Mouse (Mus musculus) cerebellum, adult 2 months (tissue): ENCODE results near the gene Olfr111. TPM values are rescaled to one million over a fixed set of nuclear protein-coding genes. Genes with fewer than 3 reads are reported as not detected.

Experiments
- DNase-seq, 2 experiments: peaks; one replicate each; pipeline ENCODE4 v3.0.0; 2021
- H3K27ac ChIP-seq: fragments of 200-500 bp; 2 replicates; pipeline ENCODE4 v1.5.1; 2012; ENCODE audit warnings: low read length, control low read depth, inconsistent platforms; ENCODE audit not compliant: insufficient read depth
- H3K27me3 ChIP-seq: fragments of 200-500 bp; 2 replicates; pipeline ENCODE4 v1.6.1; 2012; ENCODE audit warnings: inconsistent platforms, mild to moderate bottlenecking, low read length, moderate library complexity; ENCODE audit not compliant: control insufficient read depth, insufficient read depth
- H3K4me1 ChIP-seq: fragments of 200-500 bp; 2 replicates; pipeline ENCODE4 v1.6.1; 2011; ENCODE audit warnings: low read length; ENCODE audit not compliant: control insufficient read depth, insufficient read depth
- H3K4me3 ChIP-seq: fragments of 200-500 bp; replicated peaks from 2 replicates; pipeline ENCODE3; 2011; ENCODE audit warnings: mild to moderate bottlenecking, low read depth, low read length, control low read depth; ENCODE audit not compliant: insufficient read depth
- CTCF ChIP-seq: fragments of 200-500 bp; IDR thresholded peaks from 2 replicates; pipeline ENCODE4 v1.5.1; 2011; ENCODE audit warnings: low read depth, mild to moderate bottlenecking, control low read depth, low read length, moderate library complexity, borderline replicate concordance; ENCODE audit not compliant: insufficient read depth
- POLR2A ChIP-seq: fragments of 200-500 bp; IDR thresholded peaks from 2 replicates; pipeline ENCODE4 v1.6.1; 2011; ENCODE audit warnings: low read length, control low read depth, borderline replicate concordance; ENCODE audit not compliant: insufficient read depth
- WGBS: fragments of 180-500 bp; shearing (Covaris S2); methylation state at CpG from one replicate; pipeline ENCODE4 v1.1.7; 2018; 5-methylcytosine and 5-hydroxymethylcytosine counted together
- polyA plus RNA-seq: library from polyadenylated mRNA; depleted of rRNA; stranded (reverse); fragments of >200 nt; gene quantifications from 2 replicates; pipeline ENCODE4 v1.2.3, GENCODE M21; 2012; rRNA removed

Olfr111 gene
- polyA plus RNA-seq, 1 experiment, result 0.10 TPM

- 60% methylated on average over 4 of the region's 4 CpGs for WGBS
- Histone ChIP-seq H3K27ac (no peak overlapping the region), H3K4me1 (no peaks in the 10 kb centered on the region), H3K27me3 (no peaks in the 10 kb centered on the region), H3K4me3 (no peak overlapping the region)
- no peak for DNase-seq
- no peak for TF ChIP-seq CTCF
- no peak for TF ChIP-seq POLR2A
These were observed 33.8 kb downstream of the Olfr111 start for GRCm38 (mm10) chr17:37541454-37542119.

- no peak for DNase-seq
- 59% methylated on average over 3 of the region's 3 CpGs for WGBS
- Histone ChIP-seq H3K27me3 (no peaks in the 10 kb centered on the region), H3K4me3 (no peak overlapping the region), H3K4me1 (no peaks in the 10 kb centered on the region), H3K27ac (no peak overlapping the region)
- TF ChIP-seq CTCF, result no peak
- TF ChIP-seq POLR2A, result no peak
These were observed 36.1 kb downstream of the Olfr111 start for GRCm38 (mm10) chr17:37543800-37544435.

- Histone ChIP-seq H3K27me3 (no peaks in the 10 kb centered on the region), H3K4me1 (no peaks in the 10 kb centered on the region), H3K4me3 (no peak overlapping the region), H3K27ac (no peak overlapping the region)
- no peak for DNase-seq
- TF ChIP-seq CTCF, result no peak
- TF ChIP-seq POLR2A, result no peak
- WGBS, result 35% methylated on average over 1 of the region's 1 CpGs
These were observed 51.2 kb downstream of the Olfr111 start for GRCm38 (mm10) chr17:37558913-37559615.

- Histone ChIP-seq H3K27ac (no peak within 1 kb of the TSS), H3K4me3 (no peak within 1 kb of the TSS), H3K27me3 (no peaks in the 10 kb centered on the region), H3K4me1 (no peaks in the 10 kb centered on the region)
- DNase-seq, result no peak
- TF ChIP-seq CTCF (no peak), POLR2A (no peak)
These were observed 61.5 kb downstream of the Olfr111 start, which contains the start of gene Olfr112 for GRCm38 (mm10) chr17:37569351-37569750. Gene Olfr112, minus strand, starts transcription at chr17:37569451.

- DNase-seq, result no peak
- no peak for TF ChIP-seq CTCF
These were observed 69.7 kb downstream of the Olfr111 start, which contains the start of gene Olfr113 for GRCm38 (mm10) chr17:37577563-37577962. Gene Olfr113, minus strand, starts transcription at chr17:37577663.

More at GRCm38 (mm10) chr17:37577563-37577962, 69.7 kb downstream of the Olfr111 start, which contains the start of gene Olfr113:
- Histone ChIP-seq H3K4me1 (no peaks in the 10 kb centered on the region), H3K27me3 (no peaks in the 10 kb centered on the region), H3K4me3 (no peak within 1 kb of the TSS), H3K27ac (no peak within 1 kb of the TSS)

Other genes starting within 250 kb of the Olfr111 start
- not detected in 2 replicates for gene Olfr98, start 244.3 kb upstream of the Olfr111 start, polyA plus RNA-seq
- gene H2-M3, start 237.8 kb upstream of the Olfr111 start, polyA plus RNA-seq, result 2.9 and 3.0 TPM in 2 replicates
- gene Olfr99, start 224.6 kb upstream of the Olfr111 start, polyA plus RNA-seq, result not detected in 2 replicates
- gene Olfr101, start 203.7 kb upstream of the Olfr111 start, polyA plus RNA-seq, result not detected in 2 replicates
- gene Olfr102, start 191.0 kb upstream of the Olfr111 start, polyA plus RNA-seq, result not detected in 2 replicates
- gene Olfr103, start 168.3 kb upstream of the Olfr111 start, polyA plus RNA-seq, result not detected in 2 replicates
- gene Olfr104-ps, start 148.4 kb upstream of the Olfr111 start, polyA plus RNA-seq, result not detected in 2 replicates
- not detected in 2 replicates for gene Olfr105-ps, start 129.0 kb upstream of the Olfr111 start, polyA plus RNA-seq
- gene Olfr106-ps, start 117.6 kb upstream of the Olfr111 start, polyA plus RNA-seq, result not detected in 2 replicates
- not detected in 2 replicates for gene Olfr107, start 108.8 kb upstream of the Olfr111 start, polyA plus RNA-seq
- gene Olfr108, start 62.5 kb upstream of the Olfr111 start, polyA plus RNA-seq, result not detected in 2 replicates
- gene Olfr109, start 49.1 kb upstream of the Olfr111 start, polyA plus RNA-seq, result not detected in 2 replicates
- not detected in 2 replicates for gene H2-M2, start 24.5 kb upstream of the Olfr111 start, polyA plus RNA-seq
- gene Olfr110, start 15.6 kb upstream of the Olfr111 start, polyA plus RNA-seq, result not detected in 2 replicates
- not detected in 2 replicates for gene Olfr112, start 61.4 kb downstream of the Olfr111 start, polyA plus RNA-seq
- not detected in 2 replicates for gene Olfr113, start 69.6 kb downstream of the Olfr111 start, polyA plus RNA-seq
- not detected in 2 replicates for gene Olfr114, start 84.7 kb downstream of the Olfr111 start, polyA plus RNA-seq
- gene Olfr115, start 119.1 kb downstream of the Olfr111 start, polyA plus RNA-seq, result not detected in 2 replicates
- gene Olfr116, start 119.2 kb downstream of the Olfr111 start, polyA plus RNA-seq, result not detected in 2 replicates
- not detected in 2 replicates for gene Olfr117, start 155.8 kb downstream of the Olfr111 start, polyA plus RNA-seq
- gene Olfr118, start 159.0 kb downstream of the Olfr111 start, polyA plus RNA-seq, result not detected in 2 replicates
- not detected in 2 replicates for gene Olfr119, start 188.5 kb downstream of the Olfr111 start, polyA plus RNA-seq
- gene Olfr120, start 213.8 kb downstream of the Olfr111 start, polyA plus RNA-seq, result not detected in 2 replicates
- gene Olfr121, start 240.8 kb downstream of the Olfr111 start, polyA plus RNA-seq, result not detected in 2 replicates